Mouse (Mus musculus): ENCODE measurements around the gene Ccl22. TPM values are rescaled to one million over a fixed set of nuclear protein-coding genes. Genes with fewer than 3 reads are reported as not detected.

The Ccl22 gene
- polyA plus RNA-seq, 1 experiment from 2014 or later, result not detected

DNA sequence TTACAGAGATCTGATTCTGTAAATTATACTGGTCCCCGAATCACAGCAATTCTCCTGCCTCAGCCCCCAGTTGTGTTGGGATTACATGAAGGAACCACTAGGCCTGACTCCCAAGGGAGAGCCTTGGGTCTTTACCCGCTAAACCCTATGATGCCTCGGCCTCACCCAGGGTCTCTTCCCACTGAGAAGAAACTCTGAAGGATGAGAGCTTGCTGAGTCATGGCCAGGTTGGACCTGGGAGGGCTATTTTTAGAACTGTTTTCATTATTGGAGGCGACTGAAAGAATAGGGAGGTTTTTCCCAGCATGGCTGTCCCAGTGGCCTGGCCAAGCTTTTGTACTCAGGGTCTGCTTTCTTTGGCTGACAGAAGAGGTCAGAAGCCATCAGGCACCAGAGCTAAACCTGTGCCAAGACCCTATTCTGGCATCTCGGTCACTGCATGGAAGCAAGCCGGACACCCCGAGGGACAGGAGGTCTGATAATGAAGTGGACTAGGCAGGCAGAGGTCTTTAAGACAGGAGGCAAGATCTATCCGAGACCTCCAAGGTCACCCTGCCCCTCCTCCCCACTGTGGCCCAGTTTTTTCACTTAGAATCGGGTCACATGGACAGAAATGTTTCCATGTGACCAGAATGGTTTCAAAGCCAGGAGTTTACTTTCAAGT, 38.5 kb upstream of the Ccl22 start:
- Histone ChIP-seq H3K9me3 (replicated peaks) (no peaks in the 10 kb centered on the region), H3K4me1 (peaks cover 28% of the 10 kb centered on the region), H3K27ac (replicated peaks) (no peak overlapping the region), H3K4me3 (no peak overlapping the region), H3K36me3 (no peaks in the 10 kb centered on the region), H3K27me3 (ENCODE audit: low read depth, poor library complexity, severe bottlenecking) (peaks cover 10% of the 10 kb centered on the region)
- 78% methylated on average over 9 of the region's 9 CpGs for WGBS
- DNase-seq (ENCODE audit: low spot score), result no peak

- H3K27ac ChIP-seq (replicated peaks), result no peak overlapping the region; the same call in 1 of the 2 replicates
- no peaks in the 10 kb centered on the region for H3K36me3 ChIP-seq
- no peak for DNase-seq (ENCODE audit: low spot score)
- no peaks in the 10 kb centered on the region for H3K9me3 ChIP-seq (replicated peaks)
- no peak overlapping the region for H3K4me3 ChIP-seq
- peaks cover 7% of the 10 kb centered on the region for H3K27me3 ChIP-seq (ENCODE audit: low read depth, poor library complexity, severe bottlenecking)
- 66% methylated on average over 8 of the region's 8 CpGs for WGBS
- H3K4me1 ChIP-seq, result peaks cover 27% of the 10 kb centered on the region
These were observed 35.1 kb upstream of the Ccl22 start for GRCm38 (mm10) chr8:94710336-94710735.

- Histone ChIP-seq H3K4me1 (peaks cover 22% of the 10 kb centered on the region), H3K9me3 (replicated peaks) (no peaks in the 10 kb centered on the region), H3K36me3 (no peaks in the 10 kb centered on the region), H3K27ac (replicated peaks) (0 out of 2 replicates have a peak overlapping the region, but pooled peaks have one; percentile 23), H3K27me3 (ENCODE audit: low read depth, poor library complexity, severe bottlenecking) (no peaks in the 10 kb centered on the region), H3K4me3 (no peak overlapping the region)
- DNase-seq (ENCODE audit: low spot score), result no peak
- WGBS, result 69% methylated on average over 5 of the region's 5 CpGs
These were observed 34.2 kb upstream of the Ccl22 start for GRCm38 (mm10) chr8:94711160-94711718.

- no peak overlapping the region for H3K27ac ChIP-seq (replicated peaks)
- H3K9me3 ChIP-seq (replicated peaks), result no peaks in the 10 kb centered on the region
- no peak for DNase-seq (ENCODE audit: low spot score)
- 52% methylated on average over 5 of the region's 5 CpGs for WGBS
- no peaks in the 10 kb centered on the region for H3K27me3 ChIP-seq (ENCODE audit: low read depth, poor library complexity, severe bottlenecking)
- peaks cover 14% of the 10 kb centered on the region for H3K4me1 ChIP-seq
- H3K4me3 ChIP-seq, result no peak overlapping the region
- no peaks in the 10 kb centered on the region for H3K36me3 ChIP-seq
These were observed 30.8 kb upstream of the Ccl22 start for GRCm38 (mm10) chr8:94714556-94714955.

DNA sequence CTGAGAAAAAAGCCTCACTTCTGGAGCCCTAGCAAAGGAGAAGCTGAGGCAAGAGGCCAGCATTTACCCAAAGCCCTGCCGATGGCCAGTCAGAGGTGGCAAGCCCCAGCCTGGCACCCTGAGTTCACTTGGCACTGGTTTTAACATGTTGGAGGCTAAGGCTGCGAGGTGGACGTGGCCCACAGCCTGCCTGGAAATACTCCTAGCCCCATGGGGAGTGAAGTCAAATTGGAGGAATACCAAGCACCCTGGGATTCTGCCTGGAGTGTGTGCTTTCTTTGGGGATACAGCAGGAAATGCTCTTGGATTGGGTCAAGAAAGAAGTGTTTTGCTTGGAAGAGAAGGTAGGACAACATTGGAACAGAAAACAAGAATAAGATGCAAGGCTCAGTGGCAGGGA, 29.5 kb upstream of the Ccl22 start:
- Histone ChIP-seq H3K9me3 (replicated peaks) (no peaks in the 10 kb centered on the region), H3K4me3 (no peak overlapping the region), H3K4me1 (0 out of 2 replicates have a peak, but pooled peaks cover 8% of the 10 kb centered on the region), H3K36me3 (no peaks in the 10 kb centered on the region), H3K27ac (replicated peaks) (no peak overlapping the region), H3K27me3 (ENCODE audit: low read depth, poor library complexity, severe bottlenecking) (no peaks in the 10 kb centered on the region)
- WGBS, result 82% methylated on average over 3 of the region's 3 CpGs
- no peak for DNase-seq (ENCODE audit: low spot score)

DNA sequence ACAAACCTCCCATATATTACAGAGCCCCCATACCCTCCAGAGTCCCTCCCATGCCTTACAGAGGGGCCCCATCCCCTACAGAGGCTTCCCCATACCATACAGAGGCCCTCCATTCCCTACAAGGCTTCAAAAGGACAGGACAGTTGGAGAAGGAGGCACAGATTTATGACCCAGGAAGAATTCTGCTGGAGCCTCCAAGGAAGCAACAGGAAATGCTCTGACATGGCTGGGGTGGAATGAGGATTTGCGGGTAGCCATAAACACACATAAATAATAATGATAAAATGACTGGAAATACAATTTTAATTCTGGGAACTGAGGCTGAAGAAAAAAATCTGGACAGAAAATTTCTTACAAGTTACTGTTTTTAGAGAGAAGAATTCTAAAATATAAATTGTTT, 28.5 kb upstream of the Ccl22 start:
- 92% methylated on average over 1 of the region's 1 CpGs for WGBS
- H3K27ac ChIP-seq (replicated peaks), result no peak overlapping the region

DNA sequence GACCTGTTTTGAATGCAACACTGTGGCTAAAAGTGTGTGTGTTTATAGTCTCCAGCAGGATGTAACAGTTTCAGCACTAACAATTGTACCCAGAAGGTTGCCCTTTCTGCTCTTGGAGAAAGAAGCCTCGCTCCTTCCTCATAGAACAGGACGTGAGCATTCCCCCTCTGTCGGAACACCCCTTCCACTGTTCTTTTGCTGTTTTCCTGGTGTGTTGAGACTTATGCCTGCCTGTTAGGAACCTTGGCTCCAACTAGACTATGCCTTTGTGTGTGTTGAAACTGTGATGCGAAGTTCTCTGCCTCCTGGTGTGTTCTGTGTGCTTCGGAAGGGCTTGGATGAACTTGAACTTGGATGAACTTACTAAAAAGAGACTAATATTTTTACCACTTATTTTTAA, 19.4 kb upstream of the Ccl22 start:
- Histone ChIP-seq H3K27ac (replicated peaks) (no peak overlapping the region), H3K27me3 (ENCODE audit: low read depth, poor library complexity, severe bottlenecking) (no peaks in the 10 kb centered on the region), H3K4me3 (no peak overlapping the region), H3K4me1 (no peaks in the 10 kb centered on the region), H3K9me3 (replicated peaks) (no peaks in the 10 kb centered on the region), H3K36me3 (no peaks in the 10 kb centered on the region)
- 93% methylated on average over 5 of the region's 5 CpGs for WGBS
- DNase-seq (ENCODE audit: low spot score), result no peak

More for the DNA sequence above, 28.5 kb upstream of the Ccl22 start:
- H3K36me3 ChIP-seq, result no peaks in the 10 kb centered on the region
- H3K27me3 ChIP-seq (ENCODE audit: low read depth, poor library complexity, severe bottlenecking), result no peaks in the 10 kb centered on the region
- 0 out of 2 replicates have a peak, but pooled peaks cover 5% of the 10 kb centered on the region for H3K4me1 ChIP-seq
- H3K9me3 ChIP-seq (replicated peaks), result no peaks in the 10 kb centered on the region
- no peak overlapping the region for H3K4me3 ChIP-seq
- no peak for DNase-seq (ENCODE audit: low spot score)

- no peaks in the 10 kb centered on the region for H3K4me1 ChIP-seq
- H3K36me3 ChIP-seq, result no peaks in the 10 kb centered on the region
- 79% methylated on average over 4 of the region's 4 CpGs for WGBS
- no peaks in the 10 kb centered on the region for H3K9me3 ChIP-seq (replicated peaks)
- DNase-seq (ENCODE audit: low spot score), result no peak
- no peak overlapping the region for H3K4me3 ChIP-seq
- no peaks in the 10 kb centered on the region for H3K27me3 ChIP-seq (ENCODE audit: low read depth, poor library complexity, severe bottlenecking)
- no peak overlapping the region for H3K27ac ChIP-seq (replicated peaks)
These were observed 16.1 kb upstream of the Ccl22 start for GRCm38 (mm10) chr8:94729301-94729700.

- H3K9me3 ChIP-seq (replicated peaks), result no peaks in the 10 kb centered on the region
- no peaks in the 10 kb centered on the region for H3K36me3 ChIP-seq
- no peak overlapping the region for H3K4me3 ChIP-seq
- no peak overlapping the region for H3K27ac ChIP-seq (replicated peaks)
- no peaks in the 10 kb centered on the region for H3K27me3 ChIP-seq (ENCODE audit: low read depth, poor library complexity, severe bottlenecking)
- no peak for DNase-seq (ENCODE audit: low spot score)
- H3K4me1 ChIP-seq, result no peaks in the 10 kb centered on the region
- WGBS, result 78% methylated on average over 5 of the region's 5 CpGs
These were observed 11.4 kb upstream of the Ccl22 start for GRCm38 (mm10) chr8:94733821-94734465.

- Histone ChIP-seq H3K27ac (replicated peaks) (0 out of 2 replicates have a peak overlapping the region, but pooled peaks have one; percentile 18), H3K27me3 (ENCODE audit: low read depth, poor library complexity, severe bottlenecking) (no peaks in the 10 kb centered on the region), H3K9me3 (replicated peaks) (no peaks in the 10 kb centered on the region), H3K36me3 (no peaks in the 10 kb centered on the region), H3K4me1 (no peaks in the 10 kb centered on the region), H3K4me3 (no peak overlapping the region)
- DNase-seq (ENCODE audit: low spot score), result no peak
- 79% methylated on average over 7 of the region's 7 CpGs for WGBS
These were observed 10.5 kb upstream of the Ccl22 start for GRCm38 (mm10) chr8:94734735-94735350.

DNA sequence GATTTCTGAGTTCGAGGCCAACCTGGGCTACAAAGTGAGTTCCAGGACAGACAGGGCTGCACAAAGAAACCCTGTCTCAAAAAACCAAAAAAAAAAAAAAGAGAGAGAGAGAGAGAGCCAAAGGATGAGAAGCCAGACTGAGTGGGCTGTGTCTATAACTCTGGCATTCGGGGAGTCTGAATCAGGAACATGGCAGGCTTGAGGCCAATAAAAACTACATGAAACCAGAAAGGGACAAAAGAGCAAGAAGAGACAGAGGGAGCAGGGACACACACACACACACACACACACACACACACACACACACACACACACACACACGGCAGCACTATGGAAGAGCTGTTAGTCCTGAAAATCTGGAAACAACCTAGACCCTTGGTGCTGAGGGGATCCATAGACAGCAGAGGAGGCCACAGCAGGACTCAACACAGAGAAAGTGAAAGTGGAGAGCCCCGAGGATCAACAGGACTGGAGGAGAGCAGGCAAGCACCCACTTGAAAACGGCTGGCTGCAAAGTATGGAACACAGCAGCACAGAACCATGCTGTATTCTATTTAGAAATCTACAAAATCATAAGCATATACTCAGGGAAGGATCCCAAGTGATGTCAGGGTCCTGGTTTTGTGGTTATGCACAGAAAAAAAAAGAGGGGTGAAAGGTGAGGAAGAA, 9.8 kb upstream of the Ccl22 start:
- Histone ChIP-seq H3K4me3 (no peak overlapping the region), H3K9me3 (replicated peaks) (no peaks in the 10 kb centered on the region), H3K27ac (replicated peaks) (0 out of 2 replicates have a peak overlapping the region, but pooled peaks have one; percentile 4), H3K4me1 (no peaks in the 10 kb centered on the region), H3K36me3 (no peaks in the 10 kb centered on the region), H3K27me3 (ENCODE audit: low read depth, poor library complexity, severe bottlenecking) (no peaks in the 10 kb centered on the region)
- WGBS, result 88% methylated on average over 5 of the region's 5 CpGs
- DNase-seq (ENCODE audit: low spot score), result no peak

- DNase-seq (ENCODE audit: low spot score), result no peak
- Histone ChIP-seq H3K4me1 (no peaks in the 10 kb centered on the region), H3K36me3 (no peaks in the 10 kb centered on the region), H3K27me3 (ENCODE audit: low read depth, poor library complexity, severe bottlenecking) (no peaks in the 10 kb centered on the region), H3K27ac (replicated peaks) (no peak overlapping the region), H3K9me3 (replicated peaks) (no peaks in the 10 kb centered on the region), H3K4me3 (no peak overlapping the region)
- 90% methylated on average over 6 of the region's 6 CpGs for WGBS
These were observed 5.6 kb upstream of the Ccl22 start for GRCm38 (mm10) chr8:94739829-94740228.

Measured in midbrain, embryonic 10.5 days (tissue).